Mouse (Mus musculus): ENCODE data around the gene Tada3. TPM values are rescaled to one million over a fixed set of nuclear protein-coding genes. Genes with fewer than 3 reads are reported as not detected.

Gene Tada3
- polyA plus RNA-seq, 1 experiment: 25.7 TPM

DNA sequence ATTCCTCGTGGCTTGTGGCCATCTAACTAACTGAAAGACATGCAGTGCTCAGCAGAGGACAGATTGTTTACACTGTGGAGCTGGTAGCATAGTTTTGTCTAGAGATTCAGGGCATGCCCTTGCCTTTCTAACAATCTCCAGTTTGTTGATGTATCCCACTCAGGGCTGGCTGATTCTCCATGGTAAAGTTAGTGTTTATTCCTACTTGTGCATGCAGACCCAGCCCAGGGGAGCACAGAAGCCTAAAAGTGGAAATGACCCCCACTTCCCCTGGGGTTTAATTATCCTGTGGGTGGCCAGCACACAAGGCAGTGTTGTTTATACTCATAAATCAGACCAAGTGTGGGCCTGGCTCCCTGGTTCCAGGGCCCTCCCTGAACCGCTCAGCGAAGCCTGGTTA lies 8.3 kb upstream of the Tada3 start:
- no peak for DNase-seq (ENCODE audit: low read depth)

DNA sequence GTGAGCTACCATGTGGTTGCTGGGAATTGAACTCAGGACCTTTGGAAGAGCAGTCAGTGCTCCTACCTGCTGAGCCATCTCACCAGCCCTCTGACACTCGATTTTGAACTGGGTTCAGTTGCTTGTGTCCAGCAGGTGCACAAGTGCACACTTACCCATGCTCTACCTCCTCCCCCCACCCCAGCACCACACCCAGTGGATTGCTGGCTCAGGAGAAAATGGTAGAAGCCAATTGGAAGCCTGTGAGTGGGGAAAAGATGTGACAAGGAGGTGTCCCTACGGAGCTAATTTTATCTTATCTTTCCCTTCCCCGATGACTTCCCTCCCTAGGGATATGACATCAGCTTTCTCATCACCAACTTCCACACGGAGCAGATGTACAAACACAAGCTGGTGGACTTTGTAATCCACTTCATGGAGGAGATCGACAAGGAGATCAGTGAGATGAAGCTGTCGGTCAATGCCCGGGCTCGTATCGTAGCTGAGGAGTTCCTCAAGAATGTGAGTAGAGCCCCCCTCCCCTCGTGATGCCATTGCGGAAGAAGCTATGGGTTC lies 7.6 kb upstream of the Tada3 start:
- no peak for DNase-seq (ENCODE audit: low read depth)

DNA sequence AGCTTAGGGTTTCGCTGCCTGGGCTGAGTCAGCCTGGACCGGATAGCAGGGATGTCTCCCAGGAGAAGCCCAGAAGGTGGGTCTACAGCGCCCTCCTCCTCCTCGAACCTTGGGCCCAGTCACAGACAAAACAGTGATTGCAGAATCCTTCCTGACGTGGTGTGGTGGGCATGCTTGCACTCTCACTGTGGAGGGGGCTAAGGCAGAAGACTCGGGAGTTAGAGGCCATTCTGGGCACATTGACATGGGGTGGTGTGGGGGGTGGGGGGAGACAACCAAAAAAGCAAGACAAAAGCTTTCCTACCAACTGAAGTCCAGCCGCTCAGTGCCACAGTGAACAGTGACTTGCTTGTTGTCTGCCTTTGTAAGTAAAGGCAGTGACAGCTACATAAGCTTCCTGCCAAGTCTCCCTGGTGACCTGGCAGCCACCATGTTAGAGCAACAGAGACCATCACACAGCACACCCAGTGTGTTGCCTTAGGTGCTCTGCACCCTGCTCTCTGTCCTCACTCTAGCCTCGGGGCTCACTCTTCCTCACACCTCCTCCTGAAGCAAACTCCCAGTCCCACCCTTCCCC lies 6.8 kb upstream of the Tada3 start:
- DNase-seq (ENCODE audit: low read depth): no peak

DNA sequence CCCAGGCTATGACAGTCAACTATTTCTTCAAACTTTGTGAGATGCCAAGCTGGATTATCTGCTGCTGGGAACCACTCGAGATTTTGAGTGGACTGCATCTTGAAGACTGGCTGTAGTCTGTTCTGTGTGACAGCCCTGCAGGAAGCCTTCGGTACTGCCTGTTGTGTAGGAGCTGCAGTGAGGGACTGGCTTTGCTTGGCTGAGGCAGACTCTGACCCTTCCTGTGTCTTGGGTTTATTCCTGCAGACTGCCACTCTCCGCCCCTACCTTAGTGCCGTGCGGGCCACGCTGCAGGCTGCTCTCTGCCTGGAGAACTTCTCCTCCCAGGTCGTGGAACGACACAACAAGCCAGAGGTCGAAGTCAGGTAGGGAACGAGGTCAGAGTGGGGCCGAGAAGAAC lies 2.8 kb upstream of the Tada3 start:
- no peak for DNase-seq (ENCODE audit: low read depth)

DNA sequence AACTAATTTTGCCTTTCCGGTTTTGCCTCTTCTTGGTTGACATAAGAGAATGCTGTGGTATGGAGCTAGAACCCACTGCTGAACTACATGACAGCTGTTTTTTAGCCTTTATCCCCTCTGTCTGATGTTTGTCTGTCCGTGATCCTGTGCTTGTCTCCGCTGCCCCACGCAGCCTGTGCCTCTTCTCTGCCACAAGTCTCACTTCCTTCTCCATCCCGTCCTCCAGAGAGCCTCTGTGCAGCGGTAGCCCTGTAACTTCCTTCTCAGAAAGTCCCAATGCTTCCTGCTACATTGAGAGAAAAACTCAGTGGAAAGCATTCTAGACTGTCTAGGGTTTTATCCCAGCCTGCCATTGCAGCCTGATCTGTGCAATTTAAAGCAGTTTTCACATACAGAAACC lies 1.6 kb upstream of the Tada3 start:
- DNase-seq (ENCODE audit: low read depth): no peak

DNA sequence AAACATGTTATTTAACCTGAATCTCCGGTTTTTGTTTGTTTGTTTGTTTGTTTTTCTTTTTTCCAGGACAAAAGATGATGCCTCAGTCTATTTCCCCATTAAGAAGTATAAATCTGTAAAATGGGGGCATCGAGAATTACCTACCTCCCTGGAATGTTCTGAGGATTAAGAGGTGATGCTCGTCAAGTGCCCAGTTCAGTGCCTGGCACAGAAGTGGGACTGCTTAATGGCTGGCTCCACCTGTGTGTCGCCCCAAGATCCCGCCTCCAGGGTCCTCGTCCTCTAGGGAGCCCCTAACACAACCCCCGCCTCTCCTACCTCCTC lies 549 bp downstream of the Tada3 start:
- no peak for DNase-seq (ENCODE audit: low read depth)

DNA sequence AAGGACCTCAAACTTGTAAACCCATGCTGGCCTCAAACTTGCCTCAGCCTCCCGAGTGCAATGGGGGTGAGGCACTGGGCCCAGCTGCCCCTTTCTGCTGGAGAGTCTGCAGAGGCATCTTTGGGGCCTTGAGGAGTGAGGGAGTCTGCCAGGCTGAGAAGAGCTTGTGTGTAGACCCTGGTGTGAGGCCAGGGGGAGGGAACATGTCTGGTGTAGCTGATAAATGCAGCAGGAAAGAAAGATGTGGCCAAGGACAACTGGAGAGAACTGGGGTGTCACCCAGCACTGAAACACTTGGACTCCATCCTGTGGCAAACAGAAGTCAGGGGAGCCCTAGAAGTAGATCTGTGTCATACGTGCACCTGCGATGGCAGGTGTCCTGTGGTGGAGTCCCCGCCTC lies 4.2 kb downstream of the Tada3 start:
- no peak for DNase-seq (ENCODE audit: low read depth)

DNA sequence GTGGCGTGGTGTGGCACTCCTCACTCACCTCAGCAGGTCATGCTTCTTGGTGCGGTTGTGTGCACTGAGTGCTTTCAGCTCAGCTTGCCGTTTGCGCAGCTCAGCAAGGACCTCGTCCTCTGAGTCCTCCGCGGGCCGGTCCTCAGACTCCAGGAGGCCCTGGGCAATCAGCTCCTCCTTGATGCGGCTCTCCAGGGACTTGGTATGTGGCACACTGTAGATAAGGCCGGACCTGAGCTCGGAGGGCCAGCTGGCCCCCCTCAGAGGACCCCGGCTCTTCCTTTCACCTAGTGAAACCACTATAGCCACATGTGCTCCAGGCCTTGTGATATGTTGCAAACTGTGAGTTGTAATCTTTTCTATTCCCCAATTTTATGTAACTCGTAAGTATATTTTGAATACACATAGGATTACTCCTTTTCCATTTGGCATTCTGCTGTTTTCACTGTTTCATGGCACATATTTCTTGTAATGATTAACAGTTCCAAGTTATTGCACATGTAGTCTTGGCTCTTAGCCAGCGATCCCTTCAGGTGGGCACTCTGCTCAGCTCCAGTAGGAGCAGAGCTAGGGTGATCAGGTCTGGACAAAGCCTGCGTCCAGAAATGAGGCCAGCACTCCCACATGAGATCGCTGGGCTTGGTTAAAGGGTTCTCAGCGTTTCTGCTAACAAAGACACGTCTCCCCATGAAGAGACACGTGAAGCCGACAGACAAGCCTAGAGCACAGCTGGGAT lies 7.3 kb downstream of the Tada3 start:
- DNase-seq (ENCODE audit: low read depth): no peak

DNA sequence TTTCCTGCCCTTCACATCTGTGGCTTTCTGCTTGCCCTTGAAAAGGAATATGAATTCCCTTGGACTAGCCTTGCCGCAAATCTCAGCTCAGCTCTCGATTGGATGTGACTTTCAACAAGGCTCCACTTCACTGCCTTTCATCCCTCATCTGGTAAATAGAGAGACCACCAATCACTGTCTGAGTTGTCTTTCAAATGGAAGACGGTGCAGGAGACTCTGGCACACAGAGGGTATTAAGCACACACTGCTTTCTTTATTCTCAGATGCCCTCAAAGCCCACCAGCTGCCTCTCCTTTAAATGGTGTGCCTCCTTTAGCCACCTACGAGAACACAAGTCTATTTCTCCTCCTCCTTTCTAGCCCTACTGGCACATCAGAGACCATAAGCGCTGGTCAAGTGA lies 9.1 kb downstream of the Tada3 start:
- no peak for DNase-seq (ENCODE audit: low read depth)

DNA sequence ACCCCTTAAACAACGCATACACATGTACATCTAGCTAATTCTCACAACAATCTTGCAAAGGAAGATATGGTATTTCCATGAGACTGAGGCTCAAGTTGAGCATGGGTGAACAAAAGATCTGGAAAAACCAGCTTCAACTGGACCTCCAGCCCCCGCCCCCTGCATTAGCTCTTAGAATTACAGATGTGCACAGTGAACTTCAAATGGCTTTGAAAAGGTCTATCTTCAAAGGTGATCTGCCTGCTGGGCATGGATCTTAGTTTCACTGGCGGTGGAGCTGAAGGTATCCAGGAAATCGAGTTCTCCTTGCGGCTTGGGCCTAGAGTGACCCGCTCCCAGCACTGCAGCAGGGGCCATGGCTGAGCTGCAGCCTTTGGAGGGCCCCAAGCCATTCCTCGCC lies 9.6 kb downstream of the Tada3 start:
- no peak for DNase-seq (ENCODE audit: low read depth)

DNA sequence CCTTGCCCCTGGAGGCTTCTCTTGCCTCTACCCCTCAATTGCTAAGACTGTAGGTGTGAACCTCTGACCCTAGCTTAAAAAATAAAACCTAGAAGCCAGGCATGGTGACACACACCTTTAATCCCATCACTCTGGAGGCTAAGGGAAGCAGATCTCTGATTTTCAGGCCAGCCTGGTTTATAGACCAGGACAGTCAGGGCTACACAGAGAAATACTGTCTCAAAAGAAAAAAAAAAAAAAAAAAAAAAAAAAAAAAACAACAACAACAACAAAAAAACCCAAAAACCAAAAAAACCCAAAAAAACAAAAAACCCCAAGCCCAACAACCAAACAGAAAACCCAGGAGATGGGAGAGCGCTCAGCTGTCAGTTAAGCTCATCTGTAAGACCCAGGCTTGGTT lies 10.1 kb downstream of the Tada3 start:
- DNase-seq (ENCODE audit: low read depth): no peak

DNA sequence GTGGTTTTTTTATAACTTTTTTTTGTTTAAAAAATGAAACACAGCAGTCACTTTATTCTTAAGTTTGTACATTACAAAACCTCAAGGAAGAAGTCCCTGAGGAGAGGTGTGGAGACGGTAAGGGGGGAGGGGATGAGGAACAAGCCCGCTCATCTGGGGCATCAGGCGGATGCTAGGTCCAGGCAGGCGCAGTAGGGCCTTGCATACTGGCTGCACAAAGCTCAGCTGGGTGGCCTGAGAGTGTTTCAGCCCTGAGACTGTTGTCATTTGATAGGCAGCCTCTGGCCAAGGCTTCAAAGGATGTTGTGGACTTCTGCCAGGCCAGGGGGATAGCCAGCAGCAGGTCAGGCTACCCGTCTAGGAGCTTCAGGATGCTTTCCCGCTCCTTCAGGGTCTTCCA lies 11.0 kb downstream of the Tada3 start:
- no peak for DNase-seq (ENCODE audit: low read depth)

DNA sequence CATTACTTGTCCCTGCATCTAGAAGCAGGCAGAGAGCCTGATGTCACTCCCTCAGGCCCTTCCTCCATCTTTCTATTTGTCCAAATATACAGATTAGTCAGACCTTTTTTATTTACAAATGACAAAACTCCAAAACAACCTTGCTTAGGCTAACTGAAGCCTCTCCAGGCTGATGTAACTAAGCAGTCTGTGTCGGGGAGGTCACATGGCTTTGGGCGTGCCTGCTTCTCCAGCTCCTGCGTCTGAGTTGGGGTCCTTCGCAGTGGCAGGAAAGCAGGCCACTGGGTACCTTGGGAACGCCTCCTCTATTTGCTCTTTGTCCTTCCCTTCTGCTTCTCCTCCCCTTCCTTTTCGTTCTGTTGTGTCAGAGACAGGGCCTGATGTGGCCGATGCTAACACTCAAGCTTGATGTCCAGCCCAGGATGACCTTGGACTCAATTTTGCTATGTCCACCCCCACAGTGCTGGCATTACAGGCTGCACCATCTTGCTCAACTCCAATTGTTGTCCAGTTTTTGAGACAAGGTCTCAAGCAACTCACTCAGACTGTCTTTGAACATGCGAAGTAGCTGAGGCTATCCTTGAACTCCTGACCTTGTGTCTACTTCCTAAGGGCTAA lies 13.1 kb downstream of the Tada3 start:
- DNase-seq (ENCODE audit: low read depth): no peak

DNA sequence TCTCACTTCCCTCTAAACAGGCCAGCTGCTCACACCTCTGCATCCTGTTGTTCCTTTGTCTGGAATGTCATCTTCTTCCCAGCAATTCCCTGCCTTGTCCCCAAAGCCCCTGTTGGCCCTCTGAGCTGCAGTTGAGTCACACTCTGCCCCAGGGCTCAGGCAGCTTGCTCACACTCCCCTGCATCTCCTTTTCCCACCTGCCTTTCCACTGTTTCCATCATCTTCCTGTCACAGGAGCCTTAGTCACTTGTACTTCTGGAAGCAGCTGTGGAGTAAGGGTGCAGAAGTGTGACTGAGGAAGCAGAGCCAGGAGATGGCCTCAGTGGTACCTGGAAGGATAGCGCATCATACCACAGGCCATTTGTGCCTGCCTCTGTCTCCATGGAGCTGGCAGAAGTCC lies 15.4 kb downstream of the Tada3 start:
- DNase-seq (ENCODE audit: low read depth): no peak

DNA sequence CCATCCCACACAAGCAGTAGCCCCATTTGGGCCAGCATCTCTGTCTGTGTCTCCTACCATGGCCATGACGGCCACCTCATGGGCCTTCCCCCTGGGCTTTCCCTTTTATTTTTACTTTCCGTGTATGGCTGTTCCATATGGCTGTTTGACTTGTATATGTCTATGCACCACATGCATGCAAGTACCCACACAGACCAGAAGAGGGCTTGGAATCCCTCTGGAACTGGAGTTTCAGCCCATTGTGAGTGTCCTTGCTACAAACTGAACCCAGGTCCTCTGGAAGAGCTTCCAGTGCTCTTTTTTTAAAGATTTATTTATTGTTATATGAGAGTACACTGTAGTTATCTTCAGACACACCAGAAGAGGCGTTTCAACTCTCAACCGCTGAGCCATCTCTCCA lies 16.2 kb downstream of the Tada3 start:
- DNase-seq (ENCODE audit: low read depth): no peak

DNA sequence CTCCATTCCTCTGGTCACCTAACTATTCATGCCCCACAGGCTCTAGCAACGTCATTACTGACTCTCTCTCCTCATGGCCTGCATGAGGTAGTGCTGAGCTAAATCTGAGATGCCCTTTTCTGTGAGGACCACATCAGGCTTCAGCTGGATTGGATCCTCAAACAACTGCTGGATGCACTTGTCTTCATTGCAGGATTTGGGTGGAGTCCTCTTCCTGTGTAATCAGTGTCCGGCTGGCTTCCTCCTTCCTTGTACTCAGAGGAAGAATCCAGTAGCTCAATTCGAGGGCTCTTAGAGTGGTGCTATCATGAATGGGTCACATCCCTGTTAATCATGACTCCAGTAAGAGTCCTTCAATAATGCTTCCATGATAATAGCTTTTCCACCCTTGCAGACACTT lies 24.0 kb downstream of the Tada3 start:
- DNase-seq (ENCODE audit: low read depth): no peak

DNA sequence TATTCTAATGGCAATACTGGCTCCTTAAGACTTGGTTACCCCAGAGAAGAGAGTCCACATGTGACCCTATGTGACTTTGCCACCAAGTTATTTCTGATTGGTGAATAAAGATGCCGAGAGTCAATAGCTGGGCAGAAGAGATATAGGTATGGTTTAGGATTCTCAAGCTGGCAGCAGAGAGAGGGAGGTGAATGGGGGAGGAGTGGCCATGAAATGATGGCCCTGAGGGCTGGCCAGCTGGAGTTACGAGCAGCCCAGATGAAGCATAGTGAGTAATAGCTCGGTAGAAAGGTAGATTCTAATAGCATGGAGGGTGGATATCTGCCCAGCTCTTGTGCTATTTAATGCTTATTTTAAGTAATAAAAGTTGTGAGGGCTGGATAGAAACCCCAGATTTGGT lies 24.9 kb downstream of the Tada3 start:
- DNase-seq (ENCODE audit: low read depth): no peak

DNA sequence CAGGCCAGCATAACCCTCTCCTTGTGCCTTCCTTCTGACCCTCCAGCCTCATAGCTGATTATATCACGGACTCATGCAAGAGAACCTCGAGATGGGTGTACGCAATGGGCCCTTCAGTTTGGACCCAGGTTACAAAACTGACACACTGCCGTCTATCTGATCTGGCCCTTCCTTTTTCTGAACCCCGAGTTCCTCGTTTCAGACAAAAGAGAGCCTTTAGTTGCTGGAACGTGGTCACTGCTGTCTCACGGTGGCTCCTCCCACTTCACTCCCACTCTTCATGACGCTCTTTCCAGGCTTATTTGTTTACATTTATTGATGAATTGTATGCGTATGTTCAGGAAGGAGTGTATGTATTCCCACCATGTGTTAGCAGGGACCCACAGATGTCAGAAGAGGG lies 26.0 kb downstream of the Tada3 start:
- no peak for DNase-seq (ENCODE audit: low read depth)

DNA sequence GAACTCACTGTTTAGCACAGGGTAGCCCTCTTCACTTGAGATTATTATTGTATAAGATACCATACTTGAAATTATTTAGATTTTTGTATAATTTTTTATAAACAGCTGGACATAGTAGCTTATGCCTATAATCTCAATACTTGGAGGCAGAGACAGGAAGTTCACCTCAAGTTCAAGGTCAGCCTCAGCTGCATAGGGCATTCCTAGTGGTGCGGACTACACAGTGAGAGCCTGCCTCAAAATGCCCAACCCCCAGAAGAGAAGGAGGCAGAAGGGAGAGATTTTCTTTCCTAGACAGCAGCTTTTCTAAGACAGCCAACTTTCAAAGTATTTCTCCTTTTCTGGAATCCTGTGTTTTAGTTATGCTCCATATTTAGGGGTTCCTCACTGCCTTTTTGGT lies 26.5 kb downstream of the Tada3 start:
- DNase-seq (ENCODE audit: low read depth): no peak

DNA sequence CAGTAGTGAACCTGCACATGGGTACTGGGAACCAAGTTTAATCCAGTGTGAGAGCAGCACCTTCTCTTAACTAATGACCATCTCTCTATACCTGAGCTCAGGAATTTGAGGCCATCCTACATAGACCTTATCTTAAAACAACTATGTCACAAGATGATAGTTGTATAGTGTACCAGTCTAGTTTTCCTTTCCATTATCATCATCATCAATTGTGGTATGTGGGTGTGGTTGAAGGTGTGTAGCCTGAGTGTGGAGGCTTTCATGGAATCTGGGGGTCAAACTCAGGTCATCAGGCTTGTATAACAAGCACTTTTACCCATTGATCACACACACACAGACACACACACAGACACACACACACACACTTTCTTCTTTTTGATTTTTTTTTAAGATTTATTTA lies 27.1 kb downstream of the Tada3 start:
- DNase-seq (ENCODE audit: low read depth): no peak

DNA sequence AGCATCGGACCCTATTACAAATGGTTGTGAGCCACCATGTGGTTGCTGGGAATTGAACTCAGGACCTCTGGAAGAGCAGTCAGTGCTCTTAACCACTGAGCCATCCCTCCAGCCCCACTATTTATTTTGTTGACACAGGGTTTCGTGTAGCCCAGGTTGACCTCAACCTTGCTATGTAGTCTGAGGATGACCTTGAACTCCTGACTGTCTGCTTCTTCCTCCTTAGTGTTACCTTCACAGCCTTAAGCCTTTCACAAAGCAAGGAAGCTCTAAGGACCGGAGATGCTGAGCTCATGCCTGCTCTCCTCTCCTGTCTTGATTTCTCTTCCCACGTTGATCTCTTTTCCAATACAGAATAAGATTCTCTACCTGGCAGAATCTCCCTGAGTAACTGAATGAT lies 30.8 kb downstream of the Tada3 start:
- no peak for DNase-seq (ENCODE audit: low read depth)

DNA sequence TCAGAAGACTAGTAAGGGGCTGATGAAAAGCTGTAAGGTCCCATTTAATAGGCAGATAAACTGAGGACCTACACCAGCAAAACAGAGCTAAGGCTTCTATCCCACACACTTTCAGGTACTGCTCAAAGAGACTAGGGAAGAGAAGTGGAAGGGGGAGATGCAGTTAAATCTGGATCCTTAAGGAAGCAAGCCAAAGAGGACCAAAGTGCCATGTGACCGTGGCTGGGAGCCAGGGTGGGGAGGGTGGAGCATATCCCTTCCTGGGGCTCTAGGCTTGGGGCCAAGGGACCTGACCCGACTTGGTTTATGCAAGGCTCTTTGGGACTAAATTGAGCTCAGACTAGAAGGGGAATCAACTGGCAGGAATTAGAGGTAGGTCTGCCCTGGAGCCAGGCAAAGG lies 33.4 kb downstream of the Tada3 start:
- DNase-seq (ENCODE audit: low read depth): no peak

Measured in gonadal fat pad, adult 2 months (tissue).